Mouse (Mus musculus) kidney, postnatal 0 days (tissue): ENCODE data around the gene Mast4. TPM values are rescaled to one million over a fixed set of nuclear protein-coding genes. Genes with fewer than 3 reads are reported as not detected.

Source experiments
- ATAC-seq: fragments of 200-750 bp; cut with Nextera tagmentation; replicated peaks from 2 replicates; pipeline ENCODE4 v1.8.0; 2017; ENCODE audit warnings: low read depth, moderate number of reproducible peaks, moderate TSS enrichment, moderate library complexity; ENCODE audit not compliant: low FRiP score
- DNase-seq: peaks from one replicate; pipeline ENCODE4 v3.0.0-alpha.2; 2016; ENCODE audit warnings: low spot score
- H3K27ac ChIP-seq: fragments of 300-500 bp; sonication (generic); 2 replicates; pipeline ENCODE4 v1.5.1; 2014; ENCODE audit warnings: mild to moderate bottlenecking
- H3K27me3 ChIP-seq: fragments of 300-500 bp; sonication (generic); 2 replicates; pipeline ENCODE4 v1.6.1; 2014; ENCODE audit warnings: low read length, mixed read lengths; ENCODE audit not compliant: insufficient read depth
- H3K36me3 ChIP-seq: fragments of 300-500 bp; sonication (generic); 2 replicates; pipeline ENCODE4 v1.6.1; 2014; ENCODE audit warnings: low read length, mixed read lengths; ENCODE audit not compliant: insufficient read depth
- H3K4me1 ChIP-seq: fragments of 300-500 bp; sonication (generic); replicated peaks from 2 replicates; pipeline ENCODE4 v1.6.1; 2014; ENCODE audit warnings: antibody characterized with exemption, low read length, mixed read lengths; ENCODE audit not compliant: insufficient read depth
- H3K4me2 ChIP-seq: fragments of 300-500 bp; sonication (generic); 2 replicates; pipeline ENCODE4 v1.6.1; 2014; ENCODE audit warnings: mild to moderate bottlenecking, low read length, moderate library complexity, mixed read lengths
- H3K4me3 ChIP-seq: fragments of 300-500 bp; sonication (generic); replicated peaks from 2 replicates; pipeline ENCODE4 v1.5.1; 2014; ENCODE audit warnings: low read depth, low read length
- H3K9ac ChIP-seq: fragments of 300-500 bp; sonication (generic); 2 replicates; pipeline ENCODE4 v1.6.1; 2014; ENCODE audit warnings: low read depth, low read length
- H3K9me3 ChIP-seq: fragments of 300-500 bp; sonication (generic); replicated peaks from 2 replicates; pipeline ENCODE4 v1.6.1; 2016; ENCODE audit warnings: low read length, inconsistent platforms, mixed read lengths
- CTCF ChIP-seq: IDR thresholded peaks from 2 replicates; pipeline ENCODE4 v1.5.1; 2016; ENCODE audit warnings: antibody characterized with exemption, low read depth, mild to moderate bottlenecking, moderate library complexity
- WGBS: fragments of 180-500 bp; shearing (Covaris S2); extraction: QIAGEN DNeasy Blood & Tissue Kit; methylation state at CpG from one replicate; pipeline ENCODE4 v1.1.7; 2014; 5-methylcytosine and 5-hydroxymethylcytosine counted together
- polyA plus RNA-seq: library from polyadenylated mRNA; unstranded; fragments of >200 nt; fragmentation: Nextera tagmentation; extraction: Ambion mirVana; gene quantifications from 2 replicates; pipeline ENCODE4 v1.2.1, GENCODE M21; 2015

Mast4 gene
- polyA plus RNA-seq, 1 experiment from 2014 or later, result 10.6 TPM

DNA sequence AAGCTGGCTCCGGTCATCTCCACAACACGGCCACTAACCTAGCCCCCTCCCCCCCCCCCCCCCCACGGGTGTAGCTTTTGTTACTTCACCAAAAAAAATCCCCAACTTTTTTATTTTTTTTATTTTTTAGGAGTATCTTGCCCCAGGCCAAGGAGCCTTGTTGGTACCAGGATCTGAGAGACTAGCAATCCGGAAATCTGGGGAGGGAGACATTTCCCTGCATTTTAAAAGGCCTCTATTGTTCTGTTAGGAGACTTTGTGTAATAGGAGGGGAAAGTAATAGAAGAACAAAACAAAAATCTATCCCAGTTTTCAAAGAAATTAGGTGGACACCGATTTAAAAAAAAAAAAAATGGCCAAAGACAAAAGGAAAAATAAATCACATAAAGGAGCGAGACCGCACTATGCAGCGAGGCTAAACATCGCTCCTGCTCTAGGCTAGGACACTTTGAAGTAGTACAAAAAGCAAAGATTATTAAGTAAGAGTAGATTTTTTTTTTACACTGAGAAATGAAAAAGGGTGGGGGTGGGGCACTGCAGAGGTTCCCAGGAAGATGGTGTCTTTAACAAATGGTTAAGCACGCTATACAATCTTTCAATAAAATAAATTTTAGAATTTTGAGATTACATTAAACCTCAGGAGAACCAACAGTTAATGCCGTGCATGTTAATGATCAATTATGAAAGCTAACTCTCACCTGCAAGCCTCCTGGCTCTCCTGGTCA lies 462.8 kb downstream of the Mast4 start:
- Histone ChIP-seq H3K4me2 (no peak overlapping the region), H3K36me3 (no peaks in the 10 kb centered on the region), H3K4me3 (no peak overlapping the region), H3K27ac (no peak overlapping the region), H3K27me3 (no peaks in the 10 kb centered on the region), H3K9ac (no peak overlapping the region), H3K9me3 (no peaks in the 10 kb centered on the region), H3K4me1 (no peaks in the 10 kb centered on the region)
- no peak for TF ChIP-seq CTCF
- no peak for DNase-seq
- WGBS, result 56% methylated on average over 11 of the region's 11 CpGs
- ATAC-seq, result no peak

DNA sequence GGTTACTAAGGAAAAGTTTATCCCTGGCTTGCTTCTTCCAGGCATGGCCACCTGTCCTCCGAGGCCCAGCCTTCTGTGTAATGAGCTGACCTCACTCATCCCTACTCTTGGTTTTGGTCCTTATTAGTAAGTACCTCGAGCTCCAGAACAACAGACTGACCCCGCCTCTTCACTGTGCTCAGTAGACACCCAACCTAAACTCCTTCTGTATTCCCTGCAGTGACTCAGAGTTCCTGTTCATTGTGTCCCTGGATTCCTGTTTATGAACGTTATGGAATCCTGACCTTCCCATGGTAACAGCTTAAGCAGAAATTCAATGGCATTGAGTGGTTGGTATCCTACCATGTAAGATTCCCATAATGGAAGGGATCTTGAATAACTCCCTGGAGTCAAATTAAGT lies 464.8 kb downstream of the Mast4 start:
- DNase-seq (no peak), ATAC-seq (no peak)
- H3K9ac ChIP-seq, result no peak overlapping the region
- peaks cover 9% of the 10 kb centered on the region for H3K4me1 ChIP-seq
- H3K27me3 ChIP-seq, result no peaks in the 10 kb centered on the region
- H3K9me3 ChIP-seq, result no peaks in the 10 kb centered on the region
- WGBS, result 78% methylated on average over 4 of the region's 4 CpGs
- H3K27ac ChIP-seq, result no peak overlapping the region
- H3K4me3 ChIP-seq, result no peak overlapping the region
- TF ChIP-seq CTCF, result no peak
- no peak overlapping the region for H3K4me2 ChIP-seq
- no peaks in the 10 kb centered on the region for H3K36me3 ChIP-seq

DNA sequence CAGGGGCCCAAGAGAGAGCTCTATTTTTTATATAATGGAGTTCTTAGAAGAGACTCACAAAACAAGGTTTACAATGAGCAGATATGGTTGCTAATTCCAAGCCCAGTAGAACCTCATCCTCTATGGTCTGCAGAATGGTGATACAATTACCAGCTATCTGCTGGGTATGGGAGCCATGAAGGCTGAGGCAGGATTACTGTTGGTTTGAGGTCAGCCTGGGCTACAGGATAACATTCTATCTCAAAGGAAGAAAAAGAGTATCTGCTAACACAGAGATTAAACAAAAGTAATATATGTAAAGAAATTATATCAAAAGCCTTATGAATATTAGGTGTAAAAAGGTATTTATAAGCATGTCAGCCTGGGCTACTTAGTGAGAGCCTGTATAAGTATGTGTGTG lies 467.5 kb downstream of the Mast4 start:
- no peak for TF ChIP-seq CTCF
- peaks cover 9% of the 10 kb centered on the region for H3K4me1 ChIP-seq
- H3K27me3 ChIP-seq, result no peaks in the 10 kb centered on the region
- H3K36me3 ChIP-seq, result no peaks in the 10 kb centered on the region
- ATAC-seq (no peak), DNase-seq (no peak)
- H3K27ac ChIP-seq, result no peak overlapping the region
- no peak overlapping the region for H3K4me3 ChIP-seq
- H3K9me3 ChIP-seq, result no peaks in the 10 kb centered on the region
- no peak overlapping the region for H3K4me2 ChIP-seq
- H3K9ac ChIP-seq, result no peak overlapping the region

DNA sequence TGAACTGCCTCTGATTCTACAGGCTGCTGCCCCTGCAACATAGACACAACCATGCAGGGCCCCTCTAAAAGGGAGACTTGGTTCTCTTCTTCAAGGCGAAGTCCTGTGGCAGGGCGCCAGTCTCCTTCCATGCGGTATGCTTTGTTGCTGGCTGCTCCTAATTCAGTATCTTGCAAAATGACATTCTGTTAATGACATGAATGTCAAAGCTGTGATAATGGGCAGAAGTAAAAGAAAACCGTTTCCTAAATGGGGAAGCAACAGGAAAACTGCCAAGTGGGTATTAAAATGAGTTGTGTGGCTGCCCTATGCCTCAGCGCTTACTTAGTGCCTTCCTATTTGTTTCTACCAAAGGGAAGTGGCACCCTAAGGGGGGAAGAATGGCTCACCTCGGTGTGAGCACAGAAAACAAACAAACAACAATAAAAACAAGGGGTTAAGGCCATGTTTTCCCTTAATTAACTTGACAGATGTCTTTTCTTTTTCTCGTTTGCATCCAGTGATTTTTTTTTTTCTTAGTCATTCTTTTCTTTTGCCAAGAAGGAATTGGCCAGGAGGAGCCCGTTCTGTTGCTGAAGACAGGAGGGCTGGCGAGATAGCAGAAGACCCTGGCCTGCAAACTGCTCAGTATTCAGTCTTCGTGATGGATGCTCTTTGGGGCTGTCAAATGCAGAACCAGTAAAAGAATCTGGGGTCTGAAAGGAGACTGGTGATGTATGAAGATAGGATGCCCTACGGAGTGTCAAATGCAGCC lies 468.1 kb downstream of the Mast4 start:
- Histone ChIP-seq H3K9ac (no peak overlapping the region), H3K9me3 (no peaks in the 10 kb centered on the region), H3K27ac (peak overlapping the region; percentile 67), H3K4me2 (no peak overlapping the region), H3K27me3 (no peaks in the 10 kb centered on the region), H3K4me1 (peaks cover 9% of the 10 kb centered on the region), H3K4me3 (no peak overlapping the region), H3K36me3 (no peaks in the 10 kb centered on the region)
- ATAC-seq (no peak), DNase-seq (peak; percentile 40)
- no peak for TF ChIP-seq CTCF
- WGBS, result 53% methylated on average over 11 of the region's 11 CpGs

DNA sequence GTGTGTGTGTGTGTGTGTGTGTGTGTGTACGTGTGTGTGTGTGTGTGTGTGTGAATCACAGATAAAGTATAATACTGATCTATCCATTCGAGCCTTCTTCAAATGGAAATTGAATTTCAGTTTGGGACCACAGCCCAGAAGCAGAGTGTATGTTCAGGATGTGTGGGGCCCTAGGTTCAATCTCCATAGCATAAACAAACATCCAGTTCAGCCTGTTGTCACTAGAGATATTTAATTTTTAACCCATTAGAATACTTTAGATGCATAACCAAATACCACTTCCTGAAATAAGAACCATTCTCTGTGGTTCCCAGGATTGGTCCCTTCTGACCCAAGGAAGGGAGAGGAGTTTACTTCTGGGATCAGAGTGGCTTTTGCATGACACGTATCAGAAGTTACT lies 468.8 kb downstream of the Mast4 start:
- H3K9me3 ChIP-seq, result no peaks in the 10 kb centered on the region
- WGBS, result 41% methylated on average over 3 of the region's 3 CpGs
- H3K4me2 ChIP-seq, result no peak overlapping the region
- H3K9ac ChIP-seq, result no peak overlapping the region
- H3K4me3 ChIP-seq, result no peak overlapping the region
- TF ChIP-seq CTCF, result no peak
- peak; percentile 76 for DNase-seq
- H3K4me1 ChIP-seq, result peaks cover 13% of the 10 kb centered on the region
- ATAC-seq, result no peak
- no peaks in the 10 kb centered on the region for H3K36me3 ChIP-seq
- H3K27ac ChIP-seq, result peak overlapping the region; percentile 67; the same call in 1 of the 2 replicates
- no peaks in the 10 kb centered on the region for H3K27me3 ChIP-seq

DNA sequence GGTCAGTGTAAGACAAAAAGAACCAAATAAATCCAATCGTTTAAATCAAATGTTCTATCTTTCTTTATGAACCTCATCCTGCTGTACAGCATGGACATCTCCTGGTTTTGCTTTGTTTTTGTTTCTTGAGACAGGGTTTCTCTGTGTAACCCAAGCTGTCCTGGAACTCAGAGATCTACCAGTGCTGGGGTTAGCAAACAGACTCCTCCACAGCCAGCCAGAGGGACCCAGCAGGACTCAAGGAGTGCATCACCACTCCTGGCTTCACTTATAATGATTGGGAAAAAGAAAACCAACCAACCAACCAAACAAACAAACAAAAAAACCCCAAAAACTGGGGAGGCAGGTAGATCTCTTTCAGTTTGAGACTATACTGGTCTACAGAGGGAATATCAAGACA lies 469.5 kb downstream of the Mast4 start:
- ATAC-seq, result 0 out of 2 replicates have a peak, but pooled peaks have one; percentile 49
- TF ChIP-seq CTCF, result no peak
- DNase-seq, result peak; percentile 50
- Histone ChIP-seq H3K27ac (0 out of 2 replicates have a peak overlapping the region, but pooled peaks have one; percentile 25), H3K4me1 (peaks cover 15% of the 10 kb centered on the region), H3K9ac (no peak overlapping the region), H3K4me3 (no peak overlapping the region), H3K9me3 (no peaks in the 10 kb centered on the region), H3K4me2 (no peak overlapping the region), H3K27me3 (no peaks in the 10 kb centered on the region), H3K36me3 (no peaks in the 10 kb centered on the region)
- 36% methylated on average over 1 of the region's 1 CpGs for WGBS
